Mouse (Mus musculus) skeletal muscle tissue, adult 2 months (tissue): Measurements from ENCODE around the gene Lurap1l.

Experiments
- DNase-seq: peaks from one replicate; pipeline ENCODE4 v3.0.0-alpha.2; 2012; ENCODE audit warnings: low read depth, low spot score

Gene Lurap1l

GRCm38 (mm10) chr4:80917812-80918211 lies 7.4 kb downstream of the Lurap1l start:
- no peak for DNase-seq

GRCm38 (mm10) chr4:80918526-80919129 lies 8.2 kb downstream of the Lurap1l start:
- no peak for DNase-seq

- DNase-seq = no peak
Observed at GRCm38 (mm10) chr4:80919217-80919867, 8.9 kb downstream of the Lurap1l start.

GRCm38 (mm10) chr4:80921646-80922489 lies 11.4 kb downstream of the Lurap1l start:
- peak; percentile 46 for DNase-seq

- no peak for DNase-seq
Observed at GRCm38 (mm10) chr4:80922654-80923053, 12.2 kb downstream of the Lurap1l start.

GRCm38 (mm10) chr4:80924815-80925214 lies 14.4 kb downstream of the Lurap1l start:
- no peak for DNase-seq

- DNase-seq = no peak
Observed at GRCm38 (mm10) chr4:80925752-80926519, 15.5 kb downstream of the Lurap1l start.

GRCm38 (mm10) chr4:80934749-80935148 lies 24.3 kb downstream of the Lurap1l start:
- DNase-seq = no peak

GRCm38 (mm10) chr4:80939115-80939514 lies 28.7 kb downstream of the Lurap1l start:
- DNase-seq = no peak

GRCm38 (mm10) chr4:80940946-80941345 lies 30.5 kb downstream of the Lurap1l start:
- DNase-seq = no peak

GRCm38 (mm10) chr4:80941978-80942377 lies 31.5 kb downstream of the Lurap1l start:
- DNase-seq = no peak

GRCm38 (mm10) chr4:80944605-80945004 lies 34.2 kb downstream of the Lurap1l start:
- no peak for DNase-seq

GRCm38 (mm10) chr4:80949110-80949509 lies 38.7 kb downstream of the Lurap1l start:
- no peak for DNase-seq

GRCm38 (mm10) chr4:80949720-80950119 lies 39.3 kb downstream of the Lurap1l start:
- DNase-seq = no peak

- DNase-seq = no peak
Observed at GRCm38 (mm10) chr4:80950280-80950781, 39.9 kb downstream of the Lurap1l start.

- DNase-seq = no peak
Observed at GRCm38 (mm10) chr4:80952653-80953052, 42.2 kb downstream of the Lurap1l start.

GRCm38 (mm10) chr4:80955942-80956341 lies 45.5 kb downstream of the Lurap1l start:
- DNase-seq = no peak

- DNase-seq = no peak
Observed at GRCm38 (mm10) chr4:80967526-80967925, 57.1 kb downstream of the Lurap1l start.

- peak; percentile 34 for DNase-seq
Observed at GRCm38 (mm10) chr4:80971846-80972245, 61.4 kb downstream of the Lurap1l start.

GRCm38 (mm10) chr4:80973896-80974295 lies 63.5 kb downstream of the Lurap1l start:
- no peak for DNase-seq

- DNase-seq = no peak
Observed at GRCm38 (mm10) chr4:80990819-80991218, 80.4 kb downstream of the Lurap1l start.

- DNase-seq = peak; percentile 48
Observed at GRCm38 (mm10) chr4:81003528-81003927, 93.1 kb downstream of the Lurap1l start.
